Mouse (Mus musculus): ENCODE data around the gene Ndufaf3. TPM values are rescaled to one million over a fixed set of nuclear protein-coding genes. Genes with fewer than 3 reads are reported as not detected.

Gene Ndufaf3
- polyA plus RNA-seq, 1 experiment from 2014 or later: 93.2 TPM

GRCm38 (mm10) chr9:108575321-108576297 lies 8.4 kb upstream of the Ndufaf3 start:
- WGBS: 88% methylated on average over 37 of the region's 37 CpGs
- Histone ChIP-seq H3K4me3 (replicated peaks; ENCODE audit: low read length) (no peak overlapping the region), H3K4me1 (replicated peaks; ENCODE audit: control insufficient read depth, insufficient read depth, low read length) (peaks cover 54% of the 10 kb centered on the region)

GRCm38 (mm10) chr9:108574921-108575320 lies 7.7 kb upstream of the Ndufaf3 start:
- H3K9me3 ChIP-seq (ENCODE audit: control insufficient read depth, low read length): no peaks in the 10 kb centered on the region
- 81% methylated on average over 12 of the region's 12 CpGs for WGBS
- no peaks in the 10 kb centered on the region for H3K27me3 ChIP-seq (ENCODE audit: control insufficient read depth, insufficient read depth, low read length)
- ATAC-seq (ENCODE audit: low FRiP score) (no peak), DNase-seq (ENCODE audit: low spot score) (no peak)
- peak overlapping the region; percentile 7; the same call in 1 of the 2 replicates for H3K9ac ChIP-seq
- H3K4me2 ChIP-seq (replicated peaks): peak overlapping the region; percentile 84; the same call in 1 of the 2 replicates
- peaks cover 60% of the 10 kb centered on the region for H3K4me1 ChIP-seq (replicated peaks; ENCODE audit: control insufficient read depth, insufficient read depth, low read length)
- H3K36me3 ChIP-seq (replicated peaks; ENCODE audit: control insufficient read depth, insufficient read depth): peaks cover 64% of the 10 kb centered on the region
- no peak overlapping the region for H3K27ac ChIP-seq
- no peak overlapping the region for H3K4me3 ChIP-seq (replicated peaks; ENCODE audit: low read length)

More at GRCm38 (mm10) chr9:108575321-108576297, 8.4 kb upstream of the Ndufaf3 start:
- Histone ChIP-seq H3K27ac (no peak overlapping the region), H3K36me3 (replicated peaks; ENCODE audit: control insufficient read depth, insufficient read depth) (peaks cover 62% of the 10 kb centered on the region), H3K9me3 (ENCODE audit: control insufficient read depth, low read length) (no peaks in the 10 kb centered on the region), H3K4me2 (replicated peaks) (peak overlapping the region; percentile 84), H3K27me3 (ENCODE audit: control insufficient read depth, insufficient read depth, low read length) (no peaks in the 10 kb centered on the region), H3K9ac (peak overlapping the region; percentile 7)
- ATAC-seq (ENCODE audit: low FRiP score) (no peak), DNase-seq (ENCODE audit: low spot score) (no peak)

DNA sequence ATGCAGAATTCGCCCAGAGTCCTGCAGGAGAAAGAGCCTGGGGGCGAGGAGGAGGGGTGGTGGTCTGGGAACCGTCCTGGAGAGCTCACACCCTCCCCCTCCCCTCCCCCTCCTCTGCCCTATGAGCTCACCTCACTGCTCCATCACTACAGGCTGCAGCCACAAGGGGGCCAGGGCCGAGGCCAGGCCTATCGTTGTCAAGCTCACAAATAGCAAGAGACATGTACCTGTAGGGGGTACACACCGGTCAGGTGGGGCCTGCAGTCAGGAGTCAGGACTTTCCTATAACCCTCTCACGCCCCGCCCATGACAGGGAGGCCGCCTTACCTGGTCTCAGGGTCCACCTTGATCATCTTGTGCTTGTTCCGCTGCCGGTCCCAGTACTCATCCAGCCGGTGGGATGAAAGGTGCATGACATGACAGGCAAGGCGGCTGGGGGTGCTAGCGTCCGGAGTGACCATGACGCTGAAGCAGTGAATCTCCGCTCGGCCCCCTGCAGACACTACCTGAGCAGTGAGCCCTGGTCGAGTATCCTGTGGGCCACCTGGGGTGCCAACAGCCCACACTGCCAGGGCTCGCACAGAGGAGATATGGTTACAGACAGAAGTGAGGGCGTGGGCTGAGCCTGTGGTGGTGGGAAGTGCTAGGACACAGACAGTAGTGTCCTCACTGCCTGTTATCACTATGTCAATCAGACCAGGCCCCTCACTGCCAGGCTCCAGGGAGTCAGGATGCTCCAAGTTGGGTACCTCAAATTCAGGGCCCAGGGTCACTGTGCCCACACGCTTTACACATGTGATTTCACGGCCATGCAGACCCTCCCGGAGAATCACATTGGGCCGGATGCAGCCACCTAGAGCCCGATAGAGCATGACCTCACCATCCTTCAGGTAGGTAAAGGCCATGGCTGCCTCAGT lies 6.8 kb upstream of the Ndufaf3 start:
- no peak for ATAC-seq (ENCODE audit: low FRiP score)
- no peak for DNase-seq (ENCODE audit: low spot score)
- 51% methylated on average over 26 of the region's 26 CpGs for WGBS
- Histone ChIP-seq H3K4me2 (replicated peaks) (no peak overlapping the region), H3K4me3 (replicated peaks; ENCODE audit: low read length) (no peak overlapping the region), H3K27ac (no peak overlapping the region), H3K4me1 (replicated peaks; ENCODE audit: control insufficient read depth, insufficient read depth, low read length) (peaks cover 56% of the 10 kb centered on the region), H3K9me3 (ENCODE audit: control insufficient read depth, low read length) (no peaks in the 10 kb centered on the region), H3K9ac (0 out of 2 replicates have a peak overlapping the region, but pooled peaks have one; percentile 7), H3K27me3 (ENCODE audit: control insufficient read depth, insufficient read depth, low read length) (no peaks in the 10 kb centered on the region), H3K36me3 (replicated peaks; ENCODE audit: control insufficient read depth, insufficient read depth) (peaks cover 64% of the 10 kb centered on the region)

DNA sequence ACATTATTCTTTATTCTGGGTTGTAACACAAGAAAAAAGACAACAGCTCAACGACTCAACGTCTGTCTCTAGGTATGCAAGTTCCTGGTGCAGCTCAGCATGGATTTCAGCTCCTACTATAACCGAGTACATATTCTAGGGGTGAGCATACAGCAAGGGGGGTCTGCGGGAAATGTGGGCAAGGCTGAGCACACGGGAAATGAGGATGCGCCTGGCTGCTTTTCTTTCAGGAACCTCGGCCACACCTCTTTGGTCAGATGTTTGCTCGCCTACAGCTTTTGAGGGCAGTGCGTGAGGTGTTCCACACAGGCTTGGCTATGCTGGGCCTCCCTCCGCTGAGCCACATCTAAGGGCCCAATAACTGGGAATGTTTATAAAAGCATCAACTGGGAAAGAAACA lies 5.1 kb upstream of the Ndufaf3 start:
- H3K9ac ChIP-seq: no peak overlapping the region
- H3K36me3 ChIP-seq (replicated peaks; ENCODE audit: control insufficient read depth, insufficient read depth): peaks cover 64% of the 10 kb centered on the region
- DNase-seq (ENCODE audit: low spot score) (no peak), ATAC-seq (ENCODE audit: low FRiP score) (no peak)
- H3K27me3 ChIP-seq (ENCODE audit: control insufficient read depth, insufficient read depth, low read length): no peaks in the 10 kb centered on the region
- H3K9me3 ChIP-seq (ENCODE audit: control insufficient read depth, low read length): no peaks in the 10 kb centered on the region
- no peak overlapping the region for H3K4me2 ChIP-seq (replicated peaks)
- 84% methylated on average over 10 of the region's 10 CpGs for WGBS
- H3K4me3 ChIP-seq (replicated peaks; ENCODE audit: low read length): no peak overlapping the region
- H3K27ac ChIP-seq: no peak overlapping the region
- peaks cover 57% of the 10 kb centered on the region for H3K4me1 ChIP-seq (replicated peaks; ENCODE audit: control insufficient read depth, insufficient read depth, low read length)

DNA sequence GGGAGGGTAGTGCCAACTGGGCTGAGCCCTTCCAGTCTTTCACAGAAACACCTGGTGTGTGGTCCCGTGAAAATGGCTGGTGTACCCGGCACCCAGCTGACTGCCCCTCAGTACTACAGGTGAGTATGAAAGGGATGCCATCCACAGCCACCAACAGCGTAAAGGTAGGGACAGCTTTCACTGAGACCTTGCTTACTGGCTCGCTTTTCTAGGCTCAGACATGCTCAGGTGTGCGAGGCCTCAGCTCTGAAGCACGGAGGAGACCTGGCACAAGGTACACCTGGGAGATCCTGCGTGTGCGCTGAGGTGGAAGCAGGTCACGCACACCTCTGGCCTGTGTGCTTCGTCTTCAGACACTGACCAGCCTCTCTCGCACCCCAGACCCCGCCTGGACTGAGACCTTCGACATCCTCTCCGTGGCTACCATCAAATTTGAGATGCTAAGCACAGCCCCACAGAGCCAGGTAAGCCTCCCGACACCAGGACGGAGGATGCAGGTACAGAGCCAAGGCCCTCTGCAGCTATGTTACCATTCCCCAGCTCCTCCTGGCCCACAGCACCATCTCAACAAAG lies 4.3 kb upstream of the Ndufaf3 start:
- WGBS: 95% methylated on average over 16 of the region's 16 CpGs
- no peak overlapping the region for H3K4me3 ChIP-seq (replicated peaks; ENCODE audit: low read length)
- no peak overlapping the region for H3K4me2 ChIP-seq (replicated peaks)
- ATAC-seq (ENCODE audit: low FRiP score) (no peak), DNase-seq (ENCODE audit: low spot score) (no peak)
- no peak overlapping the region for H3K27ac ChIP-seq
- peaks cover 49% of the 10 kb centered on the region for H3K4me1 ChIP-seq (replicated peaks; ENCODE audit: control insufficient read depth, insufficient read depth, low read length)
- H3K9me3 ChIP-seq (ENCODE audit: control insufficient read depth, low read length): no peaks in the 10 kb centered on the region
- no peak overlapping the region for H3K9ac ChIP-seq
- H3K36me3 ChIP-seq (replicated peaks; ENCODE audit: control insufficient read depth, insufficient read depth): peaks cover 64% of the 10 kb centered on the region
- no peaks in the 10 kb centered on the region for H3K27me3 ChIP-seq (ENCODE audit: control insufficient read depth, insufficient read depth, low read length)

DNA sequence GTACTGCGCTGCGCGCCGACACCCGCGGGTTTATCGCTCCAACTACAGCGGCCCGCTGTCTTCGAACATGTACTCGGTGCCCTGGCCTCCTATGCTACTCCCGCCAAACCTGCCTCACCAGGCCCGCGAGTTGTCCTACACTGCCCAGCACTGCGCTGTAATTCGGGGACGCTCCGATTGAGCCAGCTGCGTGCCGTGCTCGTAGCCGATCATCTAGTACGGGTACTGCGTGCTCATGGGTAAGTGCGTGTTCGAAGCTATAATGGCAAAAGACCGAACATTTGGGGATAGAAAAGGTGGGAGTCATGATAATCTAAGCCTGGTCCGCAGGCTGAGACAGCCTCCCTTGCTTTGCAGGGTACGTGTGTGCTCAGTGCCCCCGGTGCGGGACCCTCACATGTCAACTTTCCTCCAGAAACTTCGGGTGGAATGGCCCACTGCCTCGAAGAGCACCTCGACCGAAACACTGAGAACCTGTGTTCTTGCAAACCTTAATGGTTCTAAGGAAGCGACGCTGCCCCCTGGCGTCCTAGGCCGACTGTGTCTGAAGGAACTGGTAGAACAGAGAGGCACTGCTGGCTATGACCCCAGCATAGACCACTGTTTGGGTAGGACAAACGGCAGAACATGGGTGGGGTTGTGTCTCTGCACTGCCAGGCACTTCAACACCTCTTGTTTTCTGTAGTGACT lies 3.1 kb upstream of the Ndufaf3 start:
- peak overlapping the region; percentile 79 for H3K4me2 ChIP-seq (replicated peaks)
- peaks cover 59% of the 10 kb centered on the region for H3K36me3 ChIP-seq (replicated peaks; ENCODE audit: control insufficient read depth, insufficient read depth)
- H3K4me1 ChIP-seq (replicated peaks; ENCODE audit: control insufficient read depth, insufficient read depth, low read length): peaks cover 48% of the 10 kb centered on the region
- no peaks in the 10 kb centered on the region for H3K9me3 ChIP-seq (ENCODE audit: control insufficient read depth, low read length)
- peak overlapping the region; percentile 50 for H3K4me3 ChIP-seq (replicated peaks; ENCODE audit: low read length)
- no peak; the same call in 1 of the 2 replicates for ATAC-seq (ENCODE audit: low FRiP score)
- WGBS: 1% methylated on average over 40 of the region's 40 CpGs
- H3K27me3 ChIP-seq (ENCODE audit: control insufficient read depth, insufficient read depth, low read length): no peaks in the 10 kb centered on the region
- H3K27ac ChIP-seq: peak overlapping the region; percentile 77
- H3K9ac ChIP-seq: peak overlapping the region; percentile 65
- DNase-seq (ENCODE audit: low spot score): peak; percentile 75

DNA sequence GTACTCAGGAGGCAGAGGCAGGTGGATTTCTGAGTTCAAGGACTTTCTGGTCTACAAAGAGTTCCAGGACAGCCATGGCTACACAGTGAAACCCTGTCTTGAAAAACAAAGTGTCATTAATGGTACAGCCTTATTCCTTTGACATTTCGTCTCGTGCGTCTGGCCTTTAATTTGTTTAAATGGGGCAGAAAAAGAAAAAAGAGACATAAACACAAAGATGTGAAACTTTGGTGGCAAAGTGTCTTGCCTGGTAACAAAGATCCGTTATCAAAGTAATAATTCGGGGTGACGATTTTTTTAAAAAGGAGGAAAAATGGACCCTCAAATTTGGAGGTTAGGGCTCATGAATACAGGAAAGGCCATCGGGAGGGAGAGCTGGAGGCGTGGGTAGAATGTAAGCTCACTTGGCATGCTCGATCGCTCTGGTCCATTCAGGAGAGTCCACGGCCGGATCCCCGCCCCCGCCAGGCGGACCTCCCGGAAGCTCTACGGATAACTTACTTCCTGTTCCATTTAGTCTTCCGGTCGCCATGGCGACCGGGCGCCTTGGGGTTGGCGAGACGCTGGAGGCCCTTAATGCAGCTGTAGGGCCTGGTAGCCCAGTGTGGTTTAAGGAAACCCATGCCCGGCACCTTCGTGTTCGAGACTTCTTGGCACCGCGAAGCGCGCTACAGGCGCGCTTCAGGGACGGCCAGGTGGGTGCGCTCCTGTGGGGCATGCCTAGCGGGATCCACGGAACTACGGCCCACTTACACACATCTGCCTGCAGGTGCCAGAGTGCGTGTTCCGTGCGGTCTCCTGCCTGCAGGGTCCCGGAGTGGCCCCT lies 2.4 kb upstream of the Ndufaf3 start, which contains the start of gene Dalrd3:
Dalrd3 (plus strand) TSS at position 506 of the 826 bp plus-strand sequence.
- ATAC-seq (ENCODE audit: low FRiP score): peak; percentile 67

DNA sequence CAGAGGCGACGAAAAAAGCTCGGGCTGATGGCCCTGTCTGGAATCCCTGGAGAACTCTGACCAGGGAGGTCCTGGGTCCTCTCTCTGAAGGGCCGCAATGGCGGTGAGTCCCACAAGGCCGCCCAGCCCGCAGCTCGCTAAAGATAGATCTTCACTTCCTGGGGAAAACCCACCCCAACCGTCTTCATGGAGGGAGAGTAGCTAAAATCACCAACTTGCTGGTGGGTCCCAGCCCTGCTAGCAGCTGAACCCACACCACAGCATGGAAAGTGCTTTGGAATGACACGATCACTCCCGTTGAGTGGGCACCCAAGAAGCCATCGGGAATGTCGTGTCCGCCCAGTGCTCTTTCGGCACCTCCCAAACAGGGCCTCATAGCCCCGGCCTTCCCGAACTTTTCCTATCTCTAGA lies 1.3 kb upstream of the Ndufaf3 start:
- no peak overlapping the region for H3K27ac ChIP-seq
- peaks cover 32% of the 10 kb centered on the region for H3K4me1 ChIP-seq (replicated peaks; ENCODE audit: control insufficient read depth, insufficient read depth, low read length)
- WGBS: 79% methylated on average over 17 of the region's 17 CpGs
- H3K4me3 ChIP-seq (replicated peaks; ENCODE audit: low read length): peak overlapping the region; percentile 79
- no peak overlapping the region for H3K9ac ChIP-seq
- peak overlapping the region; percentile 97 for H3K4me2 ChIP-seq (replicated peaks)
- DNase-seq (ENCODE audit: low spot score): no peak
- peaks cover 59% of the 10 kb centered on the region for H3K36me3 ChIP-seq (replicated peaks; ENCODE audit: control insufficient read depth, insufficient read depth)
- no peaks in the 10 kb centered on the region for H3K9me3 ChIP-seq (ENCODE audit: control insufficient read depth, low read length)
- no peaks in the 10 kb centered on the region for H3K27me3 ChIP-seq (ENCODE audit: control insufficient read depth, insufficient read depth, low read length)
- ATAC-seq (ENCODE audit: low FRiP score): no peak

More for the DNA sequence above, 2.4 kb upstream of the Ndufaf3 start, which contains the start of gene Dalrd3:
- Histone ChIP-seq H3K36me3 (replicated peaks; ENCODE audit: control insufficient read depth, insufficient read depth) (peaks cover 59% of the 10 kb centered on the region), H3K9me3 (ENCODE audit: control insufficient read depth, low read length) (no peaks in the 10 kb centered on the region), H3K4me2 (replicated peaks) (peak within 1 kb of the TSS; percentile 79), H3K27ac (peak within 1 kb of the TSS; percentile 77), H3K4me3 (replicated peaks; ENCODE audit: low read length) (peak within 1 kb of the TSS; percentile 79), H3K27me3 (ENCODE audit: control insufficient read depth, insufficient read depth, low read length) (no peaks in the 10 kb centered on the region), H3K4me1 (replicated peaks; ENCODE audit: control insufficient read depth, insufficient read depth, low read length) (peaks cover 43% of the 10 kb centered on the region), H3K9ac (peak within 1 kb of the TSS; percentile 65)
- 6% methylated on average over 42 of the region's 42 CpGs for WGBS
- DNase-seq (ENCODE audit: low spot score): peak; percentile 91
